Mouse (Mus musculus) heart, postnatal 0 days (tissue): ENCODE measurements at regions not wholly inside any gene's neighbourhood (a gene's known extent, or its start where the extent isn't known, plus 50 kb on each side); places are given as distances from the start of the nearest gene placed in this dataset.

Experiments
- ATAC-seq: fragments of 200-750 bp; cut with Nextera tagmentation; 2 replicates; pipeline ENCODE4 v1.8.0; 2017; ENCODE audit warnings: low read depth, moderate number of reproducible peaks, moderate library complexity; ENCODE audit not compliant: insufficient read depth
- DNase-seq: peaks from one replicate; pipeline ENCODE4 v3.0.0-alpha.2; 2016; ENCODE audit warnings: low spot score
- H3K27ac ChIP-seq: fragments of 300-500 bp; sonication (generic); 2 replicates; pipeline ENCODE4 v1.5.1; 2014; ENCODE audit warnings: low read depth, mild to moderate bottlenecking
- H3K27me3 ChIP-seq: fragments of 300-500 bp; sonication (generic); 2 replicates; pipeline ENCODE4 v1.6.1; 2014; ENCODE audit warnings: low read length, mixed read lengths; ENCODE audit not compliant: control insufficient read depth, insufficient read depth
- H3K36me3 ChIP-seq: fragments of 300-500 bp; sonication (generic); replicated peaks from 2 replicates; pipeline ENCODE4 v1.6.1; 2014; ENCODE audit warnings: low read length, mixed read lengths; ENCODE audit not compliant: control insufficient read depth, insufficient read depth
- H3K4me1 ChIP-seq: fragments of 300-500 bp; sonication (generic); 2 replicates; pipeline ENCODE4 v1.6.1; 2014; ENCODE audit warnings: antibody characterized with exemption; ENCODE audit not compliant: control insufficient read depth, insufficient read depth
- H3K4me2 ChIP-seq: fragments of 300-500 bp; sonication (generic); 2 replicates; pipeline ENCODE4 v1.6.1; 2014; ENCODE audit warnings: low read depth, mild to moderate bottlenecking, low read length, moderate library complexity
- H3K4me3 ChIP-seq: fragments of 300-500 bp; sonication (generic); 2 replicates; pipeline ENCODE4 v1.5.1; 2014; ENCODE audit warnings: low read depth, low read length
- H3K9ac ChIP-seq: fragments of 300-500 bp; sonication (generic); replicated peaks from 2 replicates; pipeline ENCODE4 v1.6.1; 2014; ENCODE audit warnings: low read depth, low read length, mixed read lengths
- H3K9me3 ChIP-seq: fragments of 300-500 bp; sonication (generic); replicated peaks from 2 replicates; pipeline ENCODE4 v1.6.1; 2016; ENCODE audit warnings: low read length; ENCODE audit not compliant: control insufficient read depth
- CTCF ChIP-seq: IDR thresholded peaks from 2 replicates; pipeline ENCODE4 v1.5.1; 2016; ENCODE audit warnings: antibody characterized with exemption, control low read depth, low read depth
- EP300 ChIP-seq: IDR thresholded peaks from 2 replicates; pipeline ENCODE4 v1.6.1; 2016; ENCODE audit warnings: antibody characterized with exemption, low read depth
- WGBS: fragments of 180-500 bp; shearing (Covaris S2); extraction: QIAGEN DNeasy Blood & Tissue Kit; methylation state at CpG from one replicate; pipeline ENCODE4 v1.1.7; 2014; 5-methylcytosine and 5-hydroxymethylcytosine counted together

DNA sequence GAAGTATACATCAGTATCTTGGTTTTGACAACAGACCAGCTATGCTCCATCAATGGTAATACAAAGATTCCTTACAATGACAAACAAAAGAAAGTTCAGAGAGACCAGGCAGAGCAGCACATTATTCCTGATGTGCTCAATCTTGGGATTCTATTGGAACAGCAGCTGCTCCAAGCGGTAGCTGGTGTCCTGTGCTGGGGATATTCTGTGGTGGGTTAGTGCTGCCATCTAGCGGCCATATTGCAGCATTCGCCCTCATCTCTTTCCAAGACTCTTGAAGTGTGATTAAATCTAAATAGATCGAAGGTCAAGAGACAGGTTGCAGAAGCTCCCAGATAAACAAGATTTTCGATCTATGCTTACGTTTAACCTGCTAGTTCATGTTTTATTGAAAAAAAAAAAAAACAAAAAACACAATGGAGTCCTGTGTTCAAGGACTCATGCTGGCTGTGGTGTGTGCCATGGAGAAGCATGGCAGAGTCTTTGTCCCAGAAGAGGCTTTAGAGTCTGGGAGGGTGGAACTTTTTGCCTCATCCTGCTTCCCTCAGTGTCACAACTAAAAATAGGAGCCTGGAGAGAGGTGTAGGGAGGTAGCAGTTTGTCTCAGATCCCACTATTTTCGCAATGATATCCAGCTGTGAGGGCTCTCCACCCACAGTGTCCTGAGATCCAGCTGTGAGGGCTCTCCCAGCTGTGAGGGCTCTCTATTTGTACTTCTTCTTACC, 468.6 kb downstream of the Plcl1 start:
- Histone ChIP-seq H3K4me3 (no peak overlapping the region), H3K27me3 (no peaks in the 10 kb centered on the region), H3K27ac (no peak overlapping the region), H3K9me3 (no peaks in the 10 kb centered on the region), H3K4me2 (no peak overlapping the region), H3K9ac (no peak overlapping the region), H3K36me3 (no peaks in the 10 kb centered on the region), H3K4me1 (no peaks in the 10 kb centered on the region)
- ATAC-seq: no peak
- DNase-seq: peak; percentile 67
- no peak for TF ChIP-seq EP300
- peak; percentile 83 for TF ChIP-seq CTCF
- WGBS: 14% methylated on average over 7 of the region's 7 CpGs

DNA sequence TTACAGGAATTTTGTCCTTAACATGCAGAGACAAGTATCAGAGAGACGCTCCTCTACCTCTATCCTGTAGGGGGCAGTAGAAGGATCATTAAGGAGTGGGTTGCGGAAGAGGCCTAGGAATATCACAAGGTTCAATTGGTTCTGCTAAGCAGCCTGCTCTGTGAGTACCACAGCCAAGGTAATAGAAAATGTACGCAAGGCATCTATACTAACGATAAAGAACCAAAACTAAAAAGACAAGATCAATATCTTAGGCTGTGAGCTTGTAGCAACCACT, 469.1 kb downstream of the Plcl1 start:
- Histone ChIP-seq H3K27ac (no peak overlapping the region), H3K36me3 (no peaks in the 10 kb centered on the region), H3K4me2 (no peak overlapping the region), H3K27me3 (no peaks in the 10 kb centered on the region), H3K9me3 (no peaks in the 10 kb centered on the region), H3K4me1 (no peaks in the 10 kb centered on the region), H3K4me3 (no peak overlapping the region), H3K9ac (no peak overlapping the region)
- 62% methylated on average over 4 of the region's 4 CpGs for WGBS
- peak; percentile 40 for TF ChIP-seq CTCF
- no peak for TF ChIP-seq EP300
- no peak for ATAC-seq
- DNase-seq: no peak

DNA sequence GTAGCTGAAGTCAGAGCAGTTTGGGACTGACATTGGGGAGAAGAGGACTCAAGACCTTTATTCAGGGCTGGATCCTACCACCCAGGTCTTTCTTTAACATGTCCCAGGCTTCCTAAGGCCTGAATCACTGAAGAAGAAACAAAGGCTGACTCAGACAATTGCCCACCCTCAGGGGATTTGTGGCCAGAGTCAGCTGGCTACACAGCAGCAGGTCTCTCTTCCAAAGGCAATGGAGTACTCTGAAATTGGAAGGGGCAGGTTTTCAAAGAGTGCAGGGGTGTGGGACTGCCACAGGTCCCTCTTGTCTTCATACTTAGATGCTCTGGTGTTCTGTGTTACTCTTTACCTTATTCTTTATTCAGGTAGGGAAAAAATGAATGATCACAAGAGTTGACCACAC, 478.9 kb downstream of the Plcl1 start:
- H3K27me3 ChIP-seq: peaks cover 10% of the 10 kb centered on the region; the same call in 1 of the 2 replicates

DNA sequence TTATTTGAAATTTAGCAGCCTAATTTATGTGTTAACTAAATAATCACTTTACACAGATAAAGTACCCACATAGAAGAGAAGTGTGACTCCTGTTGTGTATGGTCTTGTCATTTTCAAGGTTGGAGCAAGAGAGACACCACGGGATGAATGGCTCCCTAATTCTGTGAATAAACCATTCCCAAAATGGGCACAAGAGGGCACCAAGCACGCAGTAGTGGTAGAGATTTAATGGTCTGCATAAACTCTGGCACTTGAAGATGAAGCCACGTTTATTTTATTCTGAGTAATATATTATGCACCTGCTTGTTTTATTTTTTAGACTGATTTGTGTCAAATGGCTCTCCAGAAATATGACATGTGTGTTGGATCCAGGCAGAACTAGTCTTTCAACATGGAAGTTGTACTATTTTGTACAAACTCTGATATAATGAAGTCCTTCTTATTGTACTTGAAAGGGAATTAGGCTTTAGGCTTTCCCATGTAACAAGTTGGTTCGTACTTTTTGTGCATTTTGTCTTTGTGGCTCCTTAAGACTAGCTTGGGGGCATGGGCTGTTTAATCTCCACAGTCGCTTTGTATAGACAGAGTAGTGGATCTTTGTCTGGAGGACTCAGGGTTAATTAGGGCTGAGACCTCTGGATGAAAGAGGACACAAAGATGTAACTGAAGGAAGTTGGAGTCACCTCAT, 480.8 kb downstream of the Plcl1 start:
- H3K36me3 ChIP-seq: no peaks in the 10 kb centered on the region
- peaks cover 14% of the 10 kb centered on the region; the same call in 1 of the 2 replicates for H3K4me1 ChIP-seq
- no peak overlapping the region for H3K4me2 ChIP-seq
- DNase-seq: peak; percentile 22
- peaks cover 26% of the 10 kb centered on the region for H3K27me3 ChIP-seq
- TF ChIP-seq EP300: no peak
- peak; percentile 83 for TF ChIP-seq CTCF
- peak; percentile 55; the same call in 1 of the 2 replicates for ATAC-seq
- H3K9me3 ChIP-seq: no peaks in the 10 kb centered on the region
- no peak overlapping the region for H3K9ac ChIP-seq
- no peak overlapping the region for H3K27ac ChIP-seq
- H3K4me3 ChIP-seq: no peak overlapping the region
- 28% methylated on average over 5 of the region's 5 CpGs for WGBS

More for the DNA sequence above, 478.9 kb downstream of the Plcl1 start:
- no peak for ATAC-seq
- Histone ChIP-seq H3K4me2 (no peak overlapping the region), H3K4me1 (peaks cover 14% of the 10 kb centered on the region; the same call in 1 of the 2 replicates), H3K9me3 (no peaks in the 10 kb centered on the region), H3K4me3 (no peak overlapping the region), H3K9ac (no peak overlapping the region), H3K27ac (no peak overlapping the region), H3K36me3 (no peaks in the 10 kb centered on the region)
- no peak for DNase-seq
- no peak for TF ChIP-seq EP300
- no peak for TF ChIP-seq CTCF

DNA sequence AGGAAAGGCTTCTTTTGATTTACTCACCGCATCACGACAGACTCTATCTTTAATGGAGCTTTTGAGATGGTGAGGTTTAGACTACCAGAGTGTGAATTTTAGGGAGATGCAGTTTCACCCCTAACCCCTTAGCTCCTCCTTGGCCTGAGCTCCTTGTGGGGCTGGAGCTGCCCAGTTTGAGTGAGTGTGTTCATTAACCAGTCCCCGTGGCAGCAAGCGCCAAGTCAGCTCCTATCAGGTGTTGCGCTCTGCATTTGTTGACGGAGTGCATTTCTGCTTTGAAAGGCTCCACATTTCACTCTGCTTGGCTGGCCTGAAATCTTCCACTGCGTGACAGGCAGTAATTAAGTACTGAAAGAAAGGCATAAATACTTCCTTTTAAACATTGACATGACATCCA, 481.7 kb downstream of the Plcl1 start:
- DNase-seq (no peak), ATAC-seq (no peak)
- Histone ChIP-seq H3K27ac (no peak overlapping the region), H3K9me3 (no peaks in the 10 kb centered on the region), H3K36me3 (no peaks in the 10 kb centered on the region), H3K27me3 (peaks cover 33% of the 10 kb centered on the region), H3K4me3 (no peak overlapping the region), H3K4me2 (no peak overlapping the region), H3K4me1 (peaks cover 14% of the 10 kb centered on the region; the same call in 1 of the 2 replicates), H3K9ac (no peak overlapping the region)
- 45% methylated on average over 7 of the region's 7 CpGs for WGBS
- TF ChIP-seq CTCF: no peak
- TF ChIP-seq EP300: no peak
